Mouse (Mus musculus): Measurements from ENCODE around the gene Eif5a2.
"Not testable (repeated sequence)": the region's sequence is repeated elsewhere in the genome, so short reads cannot be mapped to it uniquely, and the experiment has no call there.

Eif5a2 gene

DNA sequence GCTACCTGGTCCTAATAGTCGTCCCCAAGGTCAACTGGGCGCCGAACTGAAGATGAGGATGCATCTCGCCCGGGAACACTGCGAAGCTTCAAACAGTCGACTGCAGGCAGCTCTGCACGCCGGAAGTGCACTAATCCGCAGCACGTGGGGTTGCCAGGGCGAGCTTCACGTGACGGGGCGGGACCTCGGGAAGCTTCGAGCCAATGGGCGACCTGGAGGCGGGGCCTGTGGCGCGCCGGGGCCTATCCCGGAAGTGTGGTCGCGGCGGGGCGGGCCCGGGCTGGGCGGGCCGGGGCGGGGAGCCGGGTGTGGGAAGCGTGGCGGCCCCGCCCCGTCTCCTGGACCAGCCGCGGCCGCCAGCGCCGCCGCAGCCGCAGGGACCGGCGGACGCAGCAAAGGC, at the start of gene Eif5a2:
Eif5a2 (plus strand) TSS at position 283 of the 400 bp plus-strand sequence.
- DNase-seq (ENCODE audit: extremely low read depth, insufficient read length, low spot score) = peak; percentile 7

DNA sequence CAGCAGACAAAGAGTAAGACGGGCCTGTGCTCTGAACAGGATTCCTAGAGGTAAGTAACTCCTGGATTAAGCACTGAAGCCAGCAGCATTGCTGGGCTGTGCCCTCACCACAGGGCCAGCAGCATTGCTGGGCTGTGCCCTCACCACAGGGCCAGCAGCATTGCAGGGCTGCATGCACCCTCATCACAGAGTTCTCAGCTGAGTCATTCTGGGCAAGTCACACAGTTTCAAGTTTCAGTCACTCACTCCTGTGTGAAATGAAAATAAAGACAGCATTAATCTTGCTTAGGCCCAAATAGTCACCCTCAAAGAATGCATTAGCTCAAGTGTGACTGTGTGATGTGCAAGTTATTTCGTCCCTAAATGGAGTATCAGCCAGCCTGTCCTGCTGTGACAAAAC, 46.4 kb upstream of the Eif5a2 start:
- DNase-seq (ENCODE audit: extremely low read depth, insufficient read length, low spot score) = peak; percentile 59

DNA sequence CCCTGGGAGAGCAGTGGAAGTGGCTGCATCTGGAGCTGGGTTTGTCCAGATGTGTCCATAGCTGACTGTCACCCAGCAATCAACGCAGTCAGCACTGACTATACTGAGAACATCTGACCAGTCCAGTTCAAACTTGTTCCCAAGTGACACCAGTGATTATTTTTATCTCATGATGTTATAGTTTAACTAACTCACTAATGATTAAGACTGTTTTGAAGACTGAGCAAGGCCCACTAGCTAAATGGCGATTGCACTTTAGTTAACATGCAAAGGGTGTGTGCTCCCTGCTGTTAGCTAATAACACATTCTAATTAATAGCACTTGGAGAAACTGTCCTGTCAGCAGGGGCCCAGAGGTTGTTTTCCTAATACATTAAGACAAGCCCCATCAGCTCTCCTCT, 44.1 kb upstream of the Eif5a2 start:
- DNase-seq (ENCODE audit: extremely low read depth, insufficient read length, low spot score) = no peak

DNA sequence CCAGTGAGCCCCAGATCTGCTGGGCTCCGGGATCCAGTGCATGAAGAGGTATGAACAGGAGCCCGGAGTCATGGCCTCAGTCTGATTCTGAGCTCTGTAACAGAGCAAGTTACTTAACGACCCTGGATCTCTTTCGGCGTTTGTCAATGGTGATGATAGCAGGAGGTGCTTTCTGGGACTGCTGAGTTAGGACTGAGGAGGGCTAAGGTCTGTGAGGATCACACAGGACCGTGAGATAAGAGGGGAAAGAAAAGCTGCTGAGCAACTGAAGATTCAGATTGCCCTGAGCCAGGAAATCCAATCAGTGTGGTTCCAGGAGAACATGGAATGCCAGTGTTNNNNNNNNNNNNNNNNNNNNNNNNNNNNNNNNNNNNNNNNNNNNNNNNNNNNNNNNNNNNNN, 40.7 kb upstream of the Eif5a2 start:
- no peak for DNase-seq (ENCODE audit: extremely low read depth, insufficient read length, low spot score)

DNA sequence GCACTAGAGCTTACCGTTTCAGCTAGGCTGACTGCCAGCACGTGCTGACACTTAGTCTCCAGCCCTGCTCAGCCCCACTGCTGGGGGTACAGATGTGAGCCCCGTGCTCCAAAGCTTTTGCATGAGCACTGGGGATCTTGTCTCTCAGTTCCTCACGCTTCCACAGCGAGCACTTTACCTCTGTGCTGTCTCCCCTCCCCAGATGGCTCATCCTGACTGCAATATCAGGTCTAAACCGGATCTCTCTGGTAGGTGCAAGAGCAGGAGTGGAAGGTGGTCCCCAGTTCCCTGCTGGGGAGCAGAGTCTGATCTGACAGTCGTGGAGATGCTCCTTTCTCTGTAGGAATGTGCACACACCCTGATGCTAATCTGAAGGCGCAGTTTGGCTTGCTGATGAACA, 37.8 kb upstream of the Eif5a2 start:
- no peak for DNase-seq (ENCODE audit: extremely low read depth, insufficient read length, low spot score)

DNA sequence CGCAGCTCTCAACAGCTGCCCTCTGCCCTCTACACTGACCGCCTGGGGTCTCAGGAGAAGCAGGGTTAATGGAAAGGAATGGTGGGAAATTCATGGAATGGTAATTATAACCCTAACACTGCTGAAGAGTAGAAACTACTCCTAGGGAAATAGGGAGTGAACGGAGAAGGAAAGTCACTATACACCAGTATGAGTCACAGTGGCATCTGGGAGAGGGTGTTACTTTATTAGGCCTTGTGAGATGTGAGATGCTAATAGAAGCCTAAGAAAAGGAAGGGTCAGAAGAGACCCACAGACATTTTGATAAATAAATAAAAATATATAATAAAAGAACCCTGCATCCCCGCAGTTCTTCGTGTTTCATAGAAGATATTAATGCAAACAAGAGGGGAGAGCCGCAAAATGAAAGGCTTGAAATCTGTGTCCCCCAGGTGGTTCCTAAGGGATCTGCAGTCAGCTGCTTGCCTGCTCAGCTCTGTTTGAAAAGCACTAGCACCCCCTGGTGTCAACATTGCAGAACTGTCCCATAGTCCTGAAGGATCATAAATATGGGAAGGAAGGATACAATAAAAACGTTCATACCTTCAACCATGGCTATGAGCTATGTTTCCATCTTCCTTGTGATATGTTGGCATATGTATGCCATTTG, 35.1 kb upstream of the Eif5a2 start:
- peak; percentile 32 for DNase-seq (ENCODE audit: extremely low read depth, insufficient read length, low spot score)

DNA sequence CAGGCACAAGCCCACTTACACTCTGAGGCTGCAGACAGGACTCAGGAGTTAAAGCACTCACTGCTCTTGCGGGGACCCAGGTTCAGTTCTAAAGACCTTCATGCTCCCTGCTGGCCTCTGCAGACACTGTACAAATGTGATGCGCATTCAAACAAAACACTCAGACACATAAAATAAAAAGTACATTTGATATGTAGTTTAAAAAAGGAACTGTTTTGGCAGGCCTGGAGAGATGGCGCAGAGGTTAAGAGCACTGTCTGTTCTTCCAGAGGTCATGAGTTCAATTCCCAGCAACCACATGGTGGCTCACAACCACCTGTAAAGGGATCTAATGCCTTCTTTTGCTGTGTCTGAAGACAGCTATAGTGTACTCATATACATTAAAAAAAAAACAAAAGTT, 32.9 kb upstream of the Eif5a2 start:
- DNase-seq (ENCODE audit: extremely low read depth, insufficient read length, low spot score) = no peak

DNA sequence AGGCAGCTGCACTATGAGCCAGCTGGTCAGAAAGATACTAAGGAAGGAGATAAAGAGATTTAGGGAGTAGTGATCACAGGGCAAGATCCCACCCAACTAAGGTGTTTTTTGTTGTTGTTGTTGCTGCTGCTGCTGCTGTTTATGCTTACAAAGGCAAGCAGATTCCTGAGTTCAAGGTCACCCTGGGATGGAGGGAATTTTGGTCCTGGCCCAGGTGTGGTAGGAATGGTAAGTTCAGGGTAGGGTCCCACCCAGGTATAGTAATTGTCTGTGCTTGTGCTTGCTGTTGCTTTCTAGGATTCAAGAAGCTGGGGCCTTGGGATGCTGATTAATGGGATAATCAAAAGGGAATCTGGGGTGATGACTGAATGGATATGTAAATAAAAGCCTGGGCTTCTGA, 32.1 kb upstream of the Eif5a2 start:
- no peak for DNase-seq (ENCODE audit: extremely low read depth, insufficient read length, low spot score)

DNA sequence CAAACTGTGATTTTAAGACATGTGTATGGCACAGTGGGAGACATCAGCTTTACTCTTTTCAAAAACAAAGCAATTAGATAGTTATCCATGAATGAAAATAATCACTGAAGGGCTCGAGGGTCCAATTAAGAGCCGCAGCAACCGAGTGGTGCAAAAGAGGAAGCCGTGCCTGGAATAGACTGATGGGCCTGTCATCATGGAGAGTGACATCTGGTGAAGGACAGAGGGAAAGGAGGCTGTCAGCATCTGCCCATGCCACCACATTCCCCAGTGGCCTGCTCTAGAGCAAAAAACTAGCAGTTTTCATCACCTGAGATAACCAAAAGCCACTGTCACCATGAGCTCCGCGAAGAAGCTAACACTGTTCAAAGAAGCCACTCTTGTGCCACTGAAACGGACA, 25.6 kb upstream of the Eif5a2 start:
- no peak for DNase-seq (ENCODE audit: extremely low read depth, insufficient read length, low spot score)

DNA sequence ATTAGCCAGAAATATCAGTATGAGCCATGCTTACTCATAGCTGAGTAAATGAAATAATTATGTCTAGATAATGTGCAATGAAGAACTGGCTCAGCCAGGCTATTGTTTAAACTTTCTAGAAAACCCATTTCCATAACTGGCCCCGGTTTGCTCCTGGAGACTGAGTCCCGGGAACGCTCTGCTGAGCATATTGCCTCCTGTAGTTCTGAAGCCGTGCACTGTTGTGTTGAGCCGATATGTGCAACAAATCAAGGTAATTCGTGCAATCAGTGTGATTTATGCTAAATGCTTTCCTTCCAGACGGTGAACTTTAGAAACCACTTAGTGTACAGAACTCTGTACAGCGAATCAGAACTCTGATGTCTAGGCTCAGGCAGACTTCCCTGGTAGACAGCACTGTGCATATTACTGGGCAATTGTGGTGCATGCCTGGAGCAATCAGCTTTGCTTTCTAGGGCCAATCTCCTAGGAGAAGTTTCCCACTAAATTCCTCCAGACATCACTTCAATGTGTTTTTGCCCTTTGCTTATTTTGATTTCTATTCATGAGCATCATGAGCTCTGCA, 19.8 kb upstream of the Eif5a2 start:
- no peak for DNase-seq (ENCODE audit: extremely low read depth, insufficient read length, low spot score)

DNA sequence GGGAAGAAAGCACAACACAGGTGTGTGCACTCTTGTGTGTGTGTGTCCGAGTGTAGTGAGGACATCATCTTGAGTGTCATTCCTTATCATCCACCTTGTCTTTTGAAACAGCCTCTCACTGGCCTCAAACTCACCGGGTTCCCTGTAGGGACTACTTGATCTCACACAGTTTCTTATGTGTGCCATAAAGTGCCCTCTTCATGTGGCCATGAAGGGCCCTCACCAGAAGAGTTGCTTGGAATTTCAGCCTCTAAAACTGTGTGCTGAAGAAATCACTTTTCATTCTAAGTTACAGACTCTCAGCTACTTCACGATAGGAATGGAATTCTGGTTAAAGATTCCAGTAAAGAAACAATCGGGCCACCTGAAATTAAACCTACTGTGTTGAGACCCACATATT, 14.1 kb upstream of the Eif5a2 start:
- DNase-seq (ENCODE audit: extremely low read depth, insufficient read length, low spot score) = no peak

DNA sequence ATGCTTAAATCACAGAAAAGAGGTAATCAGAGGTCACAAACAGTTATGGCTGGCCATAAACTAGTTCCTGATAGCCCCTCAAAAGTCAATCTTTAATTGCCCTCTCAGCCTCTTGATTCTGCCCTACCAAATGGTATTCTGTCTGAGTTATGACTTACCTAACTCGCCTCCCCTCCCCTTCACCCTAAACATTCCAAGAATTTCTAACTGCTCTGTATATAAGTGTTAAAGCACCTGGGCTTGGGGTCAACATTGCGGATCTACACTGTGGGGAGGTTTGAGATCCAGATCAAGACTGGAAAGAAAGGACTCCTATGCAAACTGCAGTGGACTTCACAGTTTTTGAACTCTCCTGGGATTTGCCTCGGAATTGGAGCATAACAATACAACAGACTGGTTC, 12.9 kb upstream of the Eif5a2 start:
- DNase-seq (ENCODE audit: extremely low read depth, insufficient read length, low spot score) = no peak

DNA sequence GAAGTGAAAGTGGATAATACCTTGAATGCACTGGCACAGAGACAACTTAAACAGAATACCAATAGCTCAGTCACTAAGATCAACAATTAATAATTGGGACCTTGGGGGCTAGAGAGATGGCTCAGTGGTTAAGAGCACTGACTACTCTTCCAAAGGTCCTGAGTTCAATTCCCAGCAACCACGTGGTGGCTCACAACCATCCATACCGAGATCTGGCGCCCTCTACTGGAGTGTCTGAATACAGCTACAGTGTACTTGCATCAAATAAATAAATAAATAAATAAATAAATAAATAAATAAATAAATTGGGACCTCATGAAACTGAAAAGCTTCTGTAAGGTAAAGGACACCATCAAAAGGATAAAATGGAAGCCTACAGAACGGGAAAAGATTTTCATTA, 8.2 kb upstream of the Eif5a2 start:
- DNase-seq (ENCODE audit: extremely low read depth, insufficient read length, low spot score) = not testable (repeated sequence)

DNA sequence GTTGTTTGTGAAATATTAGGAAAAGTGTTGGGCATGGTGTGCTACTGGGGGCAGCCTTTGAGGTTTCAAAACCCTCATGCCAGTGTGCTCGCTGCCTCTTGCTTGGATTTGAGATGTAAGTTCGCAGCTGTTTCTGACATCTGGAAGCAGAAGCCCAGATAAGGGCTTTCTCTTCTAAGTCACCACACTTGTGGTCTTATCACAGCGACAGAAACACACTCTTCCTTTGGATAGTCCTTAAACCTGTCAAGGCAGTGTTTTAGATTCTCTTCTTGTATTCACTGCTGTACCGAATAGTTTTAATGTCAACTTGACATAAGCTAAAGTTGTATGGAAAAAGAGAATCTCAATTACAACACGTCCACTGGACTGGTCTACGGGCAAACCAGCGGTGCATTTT, 5.7 kb upstream of the Eif5a2 start:
- DNase-seq (ENCODE audit: extremely low read depth, insufficient read length, low spot score) = no peak

DNA sequence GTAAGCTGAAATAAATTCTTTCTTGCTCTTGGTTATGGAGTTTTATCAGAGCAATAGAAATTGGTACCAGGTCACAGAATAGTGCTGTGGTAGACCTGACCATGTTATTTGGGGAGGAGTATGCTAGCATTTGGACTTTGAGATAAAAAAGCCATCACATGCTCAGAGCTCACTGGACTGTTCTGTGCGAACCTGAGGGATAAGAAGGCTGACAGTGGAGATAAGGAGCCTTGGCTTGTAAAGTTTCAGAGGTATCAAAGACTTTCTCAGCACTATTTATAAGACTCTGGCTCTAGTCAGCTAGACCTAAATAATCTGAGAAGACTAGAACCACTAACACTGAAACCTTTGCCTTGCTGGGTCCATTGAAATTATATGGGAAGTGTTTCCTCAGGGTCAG, 5.1 kb upstream of the Eif5a2 start:
- DNase-seq (ENCODE audit: extremely low read depth, insufficient read length, low spot score) = no peak

DNA sequence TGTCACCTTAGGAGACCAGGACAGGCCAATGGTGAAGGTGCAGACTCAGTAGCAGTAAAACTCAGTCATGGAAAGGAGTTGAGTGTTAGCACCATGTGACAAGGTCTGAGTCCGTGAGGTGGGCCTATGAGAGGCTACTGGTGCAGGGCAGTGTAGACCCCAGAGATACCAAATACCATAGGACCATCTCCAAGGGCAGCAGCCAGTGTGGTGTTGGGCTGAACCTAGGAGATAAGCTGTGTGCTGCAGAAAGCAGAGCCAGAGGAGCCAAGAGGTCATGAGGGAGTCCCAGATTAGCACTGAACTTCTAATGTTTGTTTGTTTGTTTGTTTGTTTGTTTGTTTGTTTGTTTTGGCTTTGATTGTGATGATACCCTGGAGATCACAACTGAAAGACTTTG, 4.6 kb upstream of the Eif5a2 start:
- no peak for DNase-seq (ENCODE audit: extremely low read depth, insufficient read length, low spot score)

DNA sequence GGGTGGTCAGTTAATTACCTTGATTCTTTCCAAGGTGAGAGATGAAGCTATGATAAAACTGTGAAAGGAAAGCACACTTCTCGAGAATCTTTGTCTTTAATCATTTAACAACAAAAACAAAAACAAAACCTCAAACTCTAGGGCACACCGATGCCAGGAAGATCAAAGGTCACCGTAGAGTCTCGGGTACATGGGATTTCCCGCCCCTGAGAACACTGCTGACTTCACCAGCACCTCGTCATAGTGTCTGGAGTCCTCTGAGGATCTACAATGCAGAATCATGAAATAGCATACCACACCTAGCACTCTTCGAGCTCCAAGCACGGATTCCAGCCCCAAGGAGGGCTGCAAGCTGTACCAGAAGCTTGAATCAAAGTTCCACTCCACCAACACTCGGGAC, 565 bp upstream of the Eif5a2 start:
- no peak for DNase-seq (ENCODE audit: extremely low read depth, insufficient read length, low spot score)

DNA sequence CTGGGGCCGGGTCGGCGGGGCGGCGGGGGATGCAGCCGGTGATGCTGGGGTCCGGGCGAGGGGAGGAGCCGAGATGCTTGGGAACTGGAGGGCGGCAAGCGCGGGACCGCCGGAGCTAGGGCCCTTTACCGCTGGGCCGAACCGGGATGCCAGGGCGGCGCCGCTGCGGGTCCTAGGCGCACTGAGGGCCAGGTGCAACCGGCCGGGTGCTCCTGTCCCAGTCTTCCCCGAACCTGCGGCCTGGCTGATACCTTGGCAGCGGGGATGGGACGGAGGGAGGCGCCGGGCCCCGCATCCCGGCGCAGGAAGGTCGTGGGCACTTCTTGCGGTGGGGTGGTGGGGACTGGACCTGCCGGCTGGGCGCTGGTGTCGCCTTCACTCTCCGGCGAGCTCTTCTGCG, 346 bp downstream of the Eif5a2 start:
- DNase-seq (ENCODE audit: extremely low read depth, insufficient read length, low spot score) = peak; percentile 8

DNA sequence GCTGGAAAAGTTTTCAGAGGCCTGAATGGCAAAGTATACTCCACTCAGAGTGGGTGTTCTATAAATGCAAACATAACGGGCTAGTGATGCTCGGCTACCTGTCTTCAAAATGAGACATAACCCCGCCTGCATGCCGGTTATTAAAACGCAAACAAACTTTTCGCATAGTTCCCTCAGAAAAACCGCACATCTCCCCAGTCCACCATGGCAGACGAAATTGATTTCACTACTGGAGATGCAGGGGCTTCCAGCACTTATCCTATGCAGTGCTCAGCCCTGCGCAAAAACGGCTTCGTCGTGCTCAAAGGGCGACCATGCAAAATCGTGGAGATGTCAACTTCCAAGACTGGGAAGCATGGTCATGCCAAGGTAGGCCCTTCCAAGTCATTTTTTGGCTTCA, 772 bp downstream of the Eif5a2 start:
- no peak for DNase-seq (ENCODE audit: extremely low read depth, insufficient read length, low spot score)

DNA sequence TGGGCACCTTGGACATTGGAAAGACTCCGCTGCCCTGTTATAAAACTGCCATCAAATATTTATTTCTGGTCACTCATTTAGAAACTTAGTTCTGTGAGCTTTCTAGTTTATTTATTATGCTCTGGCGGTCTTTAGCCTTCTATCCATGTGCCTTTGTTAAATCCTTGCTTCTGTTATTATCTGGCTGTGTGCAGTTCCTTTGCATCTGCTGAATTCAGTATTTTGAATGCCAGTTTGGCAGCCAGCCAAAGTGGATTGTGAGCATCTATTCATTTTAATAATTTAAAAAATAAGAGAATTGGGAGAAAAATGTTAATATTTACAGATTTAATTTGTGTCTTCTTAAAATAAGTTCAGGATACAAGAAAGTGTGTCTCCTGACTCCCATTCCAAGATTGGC, 3.1 kb downstream of the Eif5a2 start:
- DNase-seq (ENCODE audit: extremely low read depth, insufficient read length, low spot score) = no peak

DNA sequence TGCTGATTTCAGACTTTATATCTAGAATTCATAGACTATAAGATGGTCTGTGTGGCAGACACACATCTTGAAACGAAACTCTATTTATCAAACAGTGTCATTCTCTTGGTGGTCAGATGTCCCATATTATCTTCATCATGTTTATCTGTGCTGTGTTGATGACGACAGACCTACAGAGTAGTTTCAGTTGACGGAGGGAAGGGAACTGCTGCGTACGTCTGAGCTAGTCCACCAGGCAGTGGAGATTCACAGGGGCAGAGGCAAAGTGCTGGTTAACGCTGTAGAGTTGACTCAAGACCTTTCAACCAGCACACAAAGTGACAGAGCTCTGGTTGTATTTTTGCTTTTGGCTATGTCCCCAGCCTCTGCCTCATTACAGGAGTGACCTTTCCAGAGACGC, 13.8 kb downstream of the Eif5a2 start:
- no peak for DNase-seq (ENCODE audit: extremely low read depth, insufficient read length, low spot score)

DNA sequence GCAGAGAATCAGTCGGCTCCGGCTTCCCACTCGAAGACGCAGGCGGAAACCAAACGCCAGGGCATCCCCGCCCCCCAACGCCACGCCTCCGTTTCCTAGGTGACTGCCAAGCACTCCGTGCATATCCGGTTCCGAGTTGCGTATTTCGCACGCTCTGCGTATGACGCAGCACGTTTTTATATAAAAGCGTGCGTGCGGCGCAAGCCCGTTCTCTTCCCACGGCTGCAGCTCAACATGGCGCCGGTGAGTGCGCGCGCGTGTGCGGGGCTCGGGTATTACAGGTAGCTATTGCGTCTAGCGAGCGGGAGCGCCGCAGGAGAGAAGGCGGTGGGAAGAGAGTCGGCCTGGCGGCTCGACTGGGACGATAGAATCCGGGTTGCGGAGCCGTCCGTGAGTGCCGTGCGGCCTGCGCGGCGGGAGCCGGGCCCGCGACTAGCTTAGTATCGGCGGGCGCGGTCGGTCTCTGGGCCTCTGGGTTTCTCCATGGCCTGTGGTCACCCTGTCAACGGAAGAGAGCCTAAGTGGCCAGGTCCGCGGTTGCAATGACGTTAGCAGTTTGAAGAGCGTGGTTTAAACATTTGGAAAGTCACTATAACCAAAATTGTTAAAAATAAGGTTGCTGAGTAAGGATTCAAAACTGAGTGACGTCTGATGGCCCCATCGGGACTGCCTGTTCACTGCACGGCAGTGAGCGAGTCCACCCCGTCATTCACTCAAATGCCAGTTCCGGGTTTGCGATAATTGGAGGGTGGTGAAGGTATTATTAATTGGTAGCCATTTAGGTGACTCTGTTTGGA, 24.4 kb downstream of the Eif5a2 start, which contains the start of gene Rpl22l1:
Rpl22l1 (plus strand) TSS at position 136 of the 797 bp plus-strand sequence.
- peak; percentile 96 for DNase-seq (ENCODE audit: extremely low read depth, insufficient read length, low spot score)
